Mouse (Mus musculus): Measurements from ENCODE around the gene Rcor1. TPM values are rescaled to one million over a fixed set of nuclear protein-coding genes. Genes with fewer than 3 reads are reported as not detected.

Rcor1 gene
- polyA plus RNA-seq, 1 experiment from 2014 or later: 4.5 TPM

DNA sequence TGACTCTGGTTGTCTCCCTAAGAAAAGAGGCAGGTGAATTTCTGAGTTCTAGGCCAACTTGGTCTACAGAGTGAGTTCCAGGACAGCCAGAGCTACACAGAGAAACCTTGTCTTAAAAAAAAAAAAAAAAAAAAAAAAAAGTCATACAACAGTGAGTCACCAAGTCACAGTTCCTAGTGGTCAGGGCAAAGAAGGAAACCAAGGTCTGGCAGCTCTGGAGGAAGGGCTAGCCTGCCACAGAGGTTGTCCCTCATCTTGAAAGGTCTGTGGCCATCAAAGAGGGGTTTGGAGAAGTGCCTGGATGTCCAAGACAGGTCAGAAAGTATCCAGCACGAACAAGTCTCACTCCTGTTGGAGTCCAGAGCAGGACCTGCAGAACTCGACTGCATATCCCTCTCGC, 22.3 kb upstream of the Rcor1 start:
- no peaks in the 10 kb centered on the region; the same call in 1 of the 2 replicates for H3K9me3 ChIP-seq (ENCODE audit: control insufficient read depth, low read length)
- H3K36me3 ChIP-seq (ENCODE audit: control insufficient read depth, insufficient read depth, low read length): no peaks in the 10 kb centered on the region
- H3K27ac ChIP-seq (ENCODE audit: low read depth, low read length): no peak overlapping the region
- no peak for ATAC-seq
- H3K4me2 ChIP-seq (ENCODE audit: low read length): no peak overlapping the region
- H3K27me3 ChIP-seq (replicated peaks; ENCODE audit: control insufficient read depth, insufficient read depth, low read length): no peaks in the 10 kb centered on the region
- WGBS: 75% methylated on average over 3 of the region's 3 CpGs
- no peak overlapping the region for H3K9ac ChIP-seq (ENCODE audit: low read depth, low read length)
- H3K4me3 ChIP-seq (ENCODE audit: low read length): no peak overlapping the region
- no peaks in the 10 kb centered on the region for H3K4me1 ChIP-seq (ENCODE audit: control insufficient read depth, insufficient read depth, low read depth, low read length)

DNA sequence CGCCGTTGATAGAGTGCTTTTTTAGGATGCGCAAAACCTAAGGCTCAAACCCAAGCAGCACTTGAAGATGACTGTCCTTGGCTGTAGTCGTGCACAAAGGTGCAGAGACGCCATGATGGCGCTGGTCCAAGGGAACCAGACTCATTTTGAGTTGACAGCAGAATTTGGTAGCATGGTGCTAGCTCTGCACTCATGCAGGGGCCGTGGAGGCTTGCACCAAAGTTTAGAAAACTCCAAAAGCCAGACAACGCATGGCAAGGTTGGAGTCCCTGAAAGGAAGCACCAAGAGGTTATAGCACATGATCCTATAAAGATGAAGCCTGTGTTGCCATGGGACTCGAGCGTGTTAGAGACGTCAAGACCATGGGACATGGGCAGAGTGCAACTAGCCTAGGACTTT, 21.1 kb upstream of the Rcor1 start:
- Histone ChIP-seq H3K27me3 (replicated peaks; ENCODE audit: control insufficient read depth, insufficient read depth, low read length) (no peaks in the 10 kb centered on the region), H3K9ac (ENCODE audit: low read depth, low read length) (no peak overlapping the region), H3K4me2 (ENCODE audit: low read length) (no peak overlapping the region), H3K4me1 (ENCODE audit: control insufficient read depth, insufficient read depth, low read depth, low read length) (no peaks in the 10 kb centered on the region), H3K36me3 (ENCODE audit: control insufficient read depth, insufficient read depth, low read length) (no peaks in the 10 kb centered on the region), H3K4me3 (ENCODE audit: low read length) (no peak overlapping the region), H3K9me3 (ENCODE audit: control insufficient read depth, low read length) (no peaks in the 10 kb centered on the region), H3K27ac (ENCODE audit: low read depth, low read length) (no peak overlapping the region)
- 95% methylated on average over 11 of the region's 11 CpGs for WGBS
- no peak for ATAC-seq

DNA sequence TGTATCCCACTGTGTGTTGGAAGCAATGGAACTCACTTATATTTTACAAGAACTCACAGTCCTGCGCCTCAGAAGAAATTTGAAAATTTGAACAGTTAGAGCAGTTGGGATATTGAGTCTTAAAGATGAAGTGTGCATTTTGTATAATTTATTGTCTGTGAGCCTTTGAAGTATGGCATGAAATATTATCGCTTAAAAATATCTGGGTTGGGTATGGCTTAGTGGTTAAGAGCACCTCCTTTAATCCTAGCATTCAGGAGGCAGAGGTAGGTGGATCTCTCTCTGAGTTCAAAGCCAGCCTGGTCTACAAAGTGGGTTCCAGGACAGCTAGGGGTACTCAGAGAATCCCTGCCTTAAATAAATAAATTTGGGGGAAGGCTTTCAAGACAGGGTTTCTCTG, 20.1 kb upstream of the Rcor1 start:
- no peaks in the 10 kb centered on the region for H3K27me3 ChIP-seq (replicated peaks; ENCODE audit: control insufficient read depth, insufficient read depth, low read length)
- H3K4me2 ChIP-seq (ENCODE audit: low read length): no peak overlapping the region
- no peak overlapping the region for H3K4me3 ChIP-seq (ENCODE audit: low read length)
- no peaks in the 10 kb centered on the region for H3K36me3 ChIP-seq (ENCODE audit: control insufficient read depth, insufficient read depth, low read length)
- H3K27ac ChIP-seq (ENCODE audit: low read depth, low read length): no peak overlapping the region
- no peak overlapping the region for H3K9ac ChIP-seq (ENCODE audit: low read depth, low read length)
- no peak for ATAC-seq
- no peaks in the 10 kb centered on the region for H3K4me1 ChIP-seq (ENCODE audit: control insufficient read depth, insufficient read depth, low read depth, low read length)
- 97% methylated on average over 2 of the region's 2 CpGs for WGBS
- no peaks in the 10 kb centered on the region for H3K9me3 ChIP-seq (ENCODE audit: control insufficient read depth, low read length)

DNA sequence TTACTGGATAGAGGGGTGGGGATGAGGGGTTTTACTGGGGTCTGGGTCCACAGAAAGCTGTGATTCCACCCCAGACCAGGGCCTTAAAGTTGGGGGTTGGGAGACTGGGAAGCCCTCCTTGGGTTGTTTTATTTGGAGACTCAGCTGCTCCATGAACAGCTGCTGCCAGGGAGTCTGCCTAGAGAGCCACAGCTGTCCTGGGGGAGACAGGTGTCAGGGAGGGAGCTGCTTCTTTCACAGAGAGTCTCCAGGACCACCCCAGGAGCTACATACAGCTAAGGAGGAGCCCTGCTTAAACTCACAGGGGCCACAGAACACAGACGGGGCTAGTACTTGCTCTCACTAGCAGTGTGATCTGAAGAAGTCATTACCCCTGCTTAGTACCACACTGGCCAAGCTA, 18.0 kb upstream of the Rcor1 start:
- H3K4me3 ChIP-seq (ENCODE audit: low read length): no peak overlapping the region
- no peak overlapping the region; the same call in 1 of the 2 replicates for H3K9ac ChIP-seq (ENCODE audit: low read depth, low read length)
- H3K9me3 ChIP-seq (ENCODE audit: control insufficient read depth, low read length): no peaks in the 10 kb centered on the region
- 42% methylated on average over 1 of the region's 1 CpGs for WGBS
- no peaks in the 10 kb centered on the region for H3K27me3 ChIP-seq (replicated peaks; ENCODE audit: control insufficient read depth, insufficient read depth, low read length)
- no peaks in the 10 kb centered on the region for H3K4me1 ChIP-seq (ENCODE audit: control insufficient read depth, insufficient read depth, low read depth, low read length)
- no peak overlapping the region for H3K4me2 ChIP-seq (ENCODE audit: low read length)
- H3K27ac ChIP-seq (ENCODE audit: low read depth, low read length): no peak overlapping the region
- ATAC-seq: no peak
- no peaks in the 10 kb centered on the region for H3K36me3 ChIP-seq (ENCODE audit: control insufficient read depth, insufficient read depth, low read length)

DNA sequence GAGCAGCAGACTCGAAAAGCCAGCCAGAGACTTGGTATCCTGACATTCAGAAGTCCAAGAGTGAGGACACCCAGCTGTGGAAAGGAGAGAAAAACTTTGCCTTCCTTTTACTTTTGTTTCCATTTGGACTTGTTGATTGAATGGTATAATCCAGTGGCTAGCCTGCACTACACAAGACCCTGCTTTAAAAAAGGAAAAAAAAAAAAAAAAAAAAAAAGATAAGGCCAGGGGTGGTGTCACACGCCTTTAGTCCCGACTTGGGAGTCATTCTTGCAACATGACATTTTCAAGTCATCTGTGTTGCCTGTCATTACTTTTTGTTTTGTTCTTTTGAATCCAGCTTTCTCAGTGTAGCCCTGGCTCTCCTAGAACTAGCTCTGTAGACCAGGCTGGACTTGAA, 17.6 kb upstream of the Rcor1 start:
- H3K27me3 ChIP-seq (replicated peaks; ENCODE audit: control insufficient read depth, insufficient read depth, low read length): no peaks in the 10 kb centered on the region
- no peak overlapping the region for H3K4me3 ChIP-seq (ENCODE audit: low read length)
- H3K9me3 ChIP-seq (ENCODE audit: control insufficient read depth, low read length): no peaks in the 10 kb centered on the region
- ATAC-seq: no peak
- no peak overlapping the region for H3K9ac ChIP-seq (ENCODE audit: low read depth, low read length)
- WGBS: 72% methylated on average over 3 of the region's 3 CpGs
- no peaks in the 10 kb centered on the region for H3K4me1 ChIP-seq (ENCODE audit: control insufficient read depth, insufficient read depth, low read depth, low read length)
- H3K36me3 ChIP-seq (ENCODE audit: control insufficient read depth, insufficient read depth, low read length): no peaks in the 10 kb centered on the region
- H3K27ac ChIP-seq (ENCODE audit: low read depth, low read length): no peak overlapping the region
- no peak overlapping the region for H3K4me2 ChIP-seq (ENCODE audit: low read length)

DNA sequence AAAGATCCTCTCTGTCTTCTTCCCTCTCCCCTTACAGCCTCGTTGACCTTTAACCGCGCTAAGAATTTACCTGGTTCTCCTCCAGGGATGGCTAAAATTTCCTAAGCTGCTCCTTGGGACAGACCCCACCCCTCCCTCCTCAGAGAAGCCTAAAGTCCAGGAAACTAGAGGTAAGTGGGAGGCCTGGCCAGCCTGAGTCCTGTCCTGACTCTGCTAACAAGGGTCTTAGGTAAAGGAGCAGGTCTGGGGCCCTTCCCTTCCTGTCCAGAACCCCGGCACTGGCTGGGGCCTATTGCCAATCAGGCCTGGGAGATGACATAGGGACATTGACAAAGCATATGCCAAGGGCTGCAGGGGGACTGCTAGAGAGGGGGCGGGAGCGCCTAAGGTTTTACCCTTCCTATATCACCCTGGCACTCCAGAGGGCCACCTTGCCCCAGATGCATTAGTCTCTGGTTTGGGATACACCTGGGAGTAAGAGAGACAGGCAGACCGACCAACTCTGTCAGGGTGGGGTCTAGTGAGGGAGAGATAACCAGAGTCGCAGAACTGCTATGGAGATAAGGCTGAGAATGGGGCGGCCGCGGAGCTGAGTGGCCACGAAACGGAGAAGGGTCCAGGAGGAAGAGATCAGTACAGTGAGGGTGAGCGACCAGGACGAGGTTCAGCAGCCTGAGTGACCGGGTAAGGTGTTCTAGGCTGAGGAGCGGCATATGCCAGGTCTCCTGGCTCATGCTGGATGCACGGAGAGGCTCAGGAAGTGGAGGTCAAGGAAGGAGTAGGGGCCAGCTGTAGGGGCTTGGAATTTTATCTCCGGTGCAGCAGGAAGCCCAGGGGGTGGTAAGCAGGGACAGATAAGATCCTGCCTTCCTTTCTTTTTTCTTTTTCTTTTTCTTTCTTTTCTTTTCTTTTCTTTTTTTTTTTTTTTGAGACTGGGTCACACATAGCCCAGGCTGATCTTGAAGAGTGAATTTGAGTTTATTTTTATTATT, 10.7 kb upstream of the Rcor1 start:
- Histone ChIP-seq H3K9me3 (ENCODE audit: control insufficient read depth, low read length) (no peaks in the 10 kb centered on the region), H3K9ac (ENCODE audit: low read depth, low read length) (no peak overlapping the region), H3K36me3 (ENCODE audit: control insufficient read depth, insufficient read depth, low read length) (no peaks in the 10 kb centered on the region), H3K27me3 (replicated peaks; ENCODE audit: control insufficient read depth, insufficient read depth, low read length) (no peaks in the 10 kb centered on the region), H3K4me1 (ENCODE audit: control insufficient read depth, insufficient read depth, low read depth, low read length) (no peaks in the 10 kb centered on the region), H3K4me3 (ENCODE audit: low read length) (no peak overlapping the region), H3K4me2 (ENCODE audit: low read length) (no peak overlapping the region), H3K27ac (ENCODE audit: low read depth, low read length) (no peak overlapping the region)
- no peak for ATAC-seq
- WGBS: 74% methylated on average over 18 of the region's 19 CpGs

DNA sequence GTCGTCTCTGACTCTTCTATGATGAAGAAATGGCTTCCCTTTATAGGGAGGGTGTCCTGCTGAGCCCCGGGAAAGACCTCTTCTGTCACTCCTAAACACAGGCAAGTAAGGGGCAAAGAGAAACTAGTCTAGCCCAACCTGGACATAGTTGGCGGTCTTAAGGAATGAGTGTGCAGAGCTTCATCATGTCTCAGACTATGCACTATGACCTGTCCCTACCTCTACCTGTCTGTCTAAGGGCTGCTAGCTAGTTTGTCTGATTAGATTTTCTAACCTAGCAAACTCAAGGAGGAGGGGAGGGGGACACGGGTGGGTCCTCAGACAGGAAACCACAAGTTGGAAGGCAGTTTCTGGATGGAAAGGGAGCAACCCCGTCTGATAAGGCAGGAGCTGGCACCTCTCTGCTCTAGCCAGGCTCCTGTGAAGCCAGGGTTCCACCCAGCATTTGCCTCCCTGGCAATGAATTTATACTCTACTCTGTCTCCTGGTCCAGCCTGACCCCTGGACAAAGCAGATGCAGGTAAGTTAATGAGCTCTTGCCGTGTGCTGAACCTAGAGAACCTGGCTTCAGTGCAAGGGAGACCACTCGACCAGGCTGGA, 9.8 kb upstream of the Rcor1 start:
- Histone ChIP-seq H3K36me3 (ENCODE audit: control insufficient read depth, insufficient read depth, low read length) (no peaks in the 10 kb centered on the region), H3K27me3 (replicated peaks; ENCODE audit: control insufficient read depth, insufficient read depth, low read length) (no peaks in the 10 kb centered on the region), H3K4me2 (ENCODE audit: low read length) (no peak overlapping the region), H3K4me1 (ENCODE audit: control insufficient read depth, insufficient read depth, low read depth, low read length) (no peaks in the 10 kb centered on the region), H3K9me3 (ENCODE audit: control insufficient read depth, low read length) (no peaks in the 10 kb centered on the region), H3K9ac (ENCODE audit: low read depth, low read length) (no peak overlapping the region), H3K27ac (ENCODE audit: low read depth, low read length) (no peak overlapping the region), H3K4me3 (ENCODE audit: low read length) (no peak overlapping the region)
- no peak for ATAC-seq
- 68% methylated on average over 7 of the region's 7 CpGs for WGBS

DNA sequence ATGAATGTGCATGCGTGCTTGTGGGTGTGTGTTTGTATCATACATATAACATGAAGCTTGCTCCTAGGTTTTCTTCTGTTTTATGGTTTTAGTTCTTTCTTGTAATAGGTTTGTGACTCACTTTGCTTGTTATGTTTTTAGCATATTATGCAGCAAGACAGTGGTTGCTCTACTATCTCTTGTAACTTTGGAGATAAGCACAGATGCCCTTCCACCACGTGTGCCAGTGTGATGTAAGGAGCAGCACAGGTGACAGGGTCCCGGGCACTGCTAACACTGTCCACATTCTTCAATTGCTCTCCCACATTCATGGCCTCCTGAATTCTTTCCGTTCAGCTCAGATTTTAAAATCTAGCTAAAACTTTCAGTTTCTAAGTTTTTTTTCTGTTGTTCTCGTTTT, 6.3 kb upstream of the Rcor1 start:
- Histone ChIP-seq H3K4me3 (ENCODE audit: low read length) (no peak overlapping the region), H3K4me1 (ENCODE audit: control insufficient read depth, insufficient read depth, low read depth, low read length) (peaks cover 2% of the 10 kb centered on the region), H3K27me3 (replicated peaks; ENCODE audit: control insufficient read depth, insufficient read depth, low read length) (no peaks in the 10 kb centered on the region), H3K27ac (ENCODE audit: low read depth, low read length) (no peak overlapping the region), H3K36me3 (ENCODE audit: control insufficient read depth, insufficient read depth, low read length) (no peaks in the 10 kb centered on the region), H3K9ac (ENCODE audit: low read depth, low read length) (no peak overlapping the region), H3K9me3 (ENCODE audit: control insufficient read depth, low read length) (no peaks in the 10 kb centered on the region), H3K4me2 (ENCODE audit: low read length) (no peak overlapping the region)
- ATAC-seq: no peak
- 88% methylated on average over 5 of the region's 5 CpGs for WGBS

DNA sequence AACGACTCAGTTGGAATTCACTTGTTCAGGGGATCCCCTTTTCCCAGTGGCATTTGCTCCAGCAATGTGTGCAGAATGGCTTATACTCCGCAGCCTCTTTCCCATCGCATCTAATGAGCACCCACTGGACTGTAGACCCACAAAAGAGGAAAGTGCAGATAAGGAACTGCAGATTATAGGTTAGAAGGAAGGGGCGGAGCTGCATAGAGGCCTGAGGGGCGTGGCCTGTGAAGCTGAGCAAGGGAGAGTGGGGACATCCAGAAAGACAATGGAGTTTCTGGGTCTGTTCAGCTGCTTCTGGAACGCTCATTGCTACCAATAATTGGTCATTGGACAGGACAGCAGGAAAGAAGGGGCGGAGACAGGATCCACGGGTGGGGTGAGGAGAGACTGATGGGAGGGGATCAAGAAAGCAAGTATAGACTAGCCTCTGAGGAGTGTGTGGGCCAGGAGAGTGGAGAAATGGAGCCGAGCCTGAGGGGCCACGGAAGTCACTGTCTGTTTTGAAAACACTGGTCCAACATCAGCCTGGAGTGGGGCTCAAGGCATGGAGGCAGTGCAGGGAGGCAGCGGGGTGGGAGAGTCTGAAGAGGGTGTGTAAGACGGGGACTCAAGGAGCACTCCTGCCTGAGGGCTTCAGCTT, 3.8 kb upstream of the Rcor1 start:
- Histone ChIP-seq H3K27ac (ENCODE audit: low read depth, low read length) (no peak overlapping the region), H3K4me2 (ENCODE audit: low read length) (no peak overlapping the region), H3K4me3 (ENCODE audit: low read length) (no peak overlapping the region), H3K9me3 (ENCODE audit: control insufficient read depth, low read length) (no peaks in the 10 kb centered on the region), H3K9ac (ENCODE audit: low read depth, low read length) (no peak overlapping the region), H3K36me3 (ENCODE audit: control insufficient read depth, insufficient read depth, low read length) (no peaks in the 10 kb centered on the region), H3K27me3 (replicated peaks; ENCODE audit: control insufficient read depth, insufficient read depth, low read length) (no peaks in the 10 kb centered on the region), H3K4me1 (ENCODE audit: control insufficient read depth, insufficient read depth, low read depth, low read length) (peaks cover 4% of the 10 kb centered on the region)
- no peak for ATAC-seq
- WGBS: 70% methylated on average over 12 of the region's 12 CpGs
